ENCODE assay signal across 9 mouse cellular contexts in the genomic region with DNA sequence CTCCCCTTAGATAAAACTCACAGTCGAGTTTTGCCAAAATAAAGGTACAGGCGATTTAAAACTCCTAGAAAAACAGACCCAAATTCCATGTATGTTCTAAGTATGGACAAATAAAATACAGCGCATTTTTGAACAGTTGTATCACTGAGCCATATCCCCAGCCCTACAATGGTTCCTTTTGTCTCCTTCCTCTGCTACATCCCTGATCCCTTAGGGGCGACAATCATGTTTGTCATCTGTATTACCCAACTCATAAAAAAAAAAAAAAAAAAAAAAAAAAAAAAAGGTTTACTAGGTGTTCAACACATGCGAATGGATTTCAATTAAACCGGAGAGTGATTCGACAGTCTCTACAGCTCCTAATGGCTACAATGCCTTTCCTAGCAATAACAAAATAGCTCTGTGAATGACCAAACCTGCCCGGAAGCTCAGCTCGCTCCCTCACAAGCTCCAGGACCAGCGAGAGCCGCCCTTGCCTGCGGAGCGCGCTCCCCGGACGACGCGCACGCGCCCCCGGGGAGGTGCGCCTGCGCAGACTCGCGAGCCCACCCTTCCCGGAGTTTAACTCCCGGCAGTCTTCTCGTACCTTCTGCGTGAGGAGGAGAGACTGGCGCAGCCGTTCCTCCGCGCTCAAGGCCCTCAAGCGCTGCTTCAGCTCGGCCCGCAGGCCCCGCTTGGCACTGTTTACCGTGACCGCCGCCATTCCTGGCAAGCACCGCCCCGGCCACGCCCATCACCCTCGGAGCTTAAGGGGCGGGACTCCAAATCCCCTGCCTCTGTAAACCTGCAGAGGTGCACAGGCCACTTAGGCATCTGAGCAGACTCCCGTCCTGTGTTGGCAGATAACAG. TPM values are rescaled to one million over a fixed set of nuclear protein-coding genes. Genes with fewer than 3 reads are reported as not detected.
DNase-seq lines count a peak whose midpoint lies in the region; ATAC-seq and TF ChIP-seq lines count a peak whose summit lies in the region.
"Not testable (repeated sequence)": the region's sequence is repeated elsewhere in the genome, so short reads cannot be mapped to it uniquely, and the experiment has no call there.
"Had no signal": no experiment of that assay in that cellular context is flagged by ENCODE, and none has a peak within 500 bp of the region (broad histone marks: within the 10 kb centered on the region; RNA-seq: fewer than 3 reads in every experiment).

No protein-coding gene starts in this region.

- TF ChIP-seq CTCF in hindbrain, postnatal 0 days (IDR thresholded peaks at IDR 0.05; ENCODE audit: low read depth) = not testable (repeated sequence)

- not testable (repeated sequence) for H3K27me3 ChIP-seq in hindbrain, postnatal 0 days (ENCODE audit: insufficient read depth, low read length)

- H3K9ac ChIP-seq in hindbrain, postnatal 0 days (replicated peaks; ENCODE audit: low read length) = peak overlapping the region; percentile 33; the same call in 1 of the 2 replicates

- not testable (repeated sequence) for H3K4me1 ChIP-seq in hindbrain, postnatal 0 days (ENCODE audit: insufficient read depth, low read length)

- peaks cover 34% of the 10 kb centered on the region for H3K79me2 ChIP-seq in macrophage (ENCODE audit: inconsistent target)

- 5% methylated on average over 17 of the region's 46 CpGs for WGBS in hindbrain, postnatal 0 days
- 2% methylated on average over 5 of the region's 46 CpGs for WGBS in macrophage (ENCODE audit: missing documents)

- H3K4me3 ChIP-seq in hindbrain, postnatal 0 days (ENCODE audit: low read length) = peak overlapping the region; percentile 33
- H3K4me3 ChIP-seq in macrophage (ENCODE audit: inconsistent target) = peak overlapping the region; percentile 46

- ATAC-seq in granulocyte monocyte progenitor cell, adult 5-6 weeks (replicated peaks; ENCODE audit: poor library complexity, severe bottlenecking) = peak; percentile 84
- ATAC-seq in hindbrain, postnatal 0 days = peak; percentile 94

- peak overlapping the region; percentile 74 for H3K27ac ChIP-seq in hindbrain, postnatal 0 days
- peak overlapping the region; percentile 74 for H3K27ac ChIP-seq in macrophage

- DNase-seq in 416B (ENCODE audit: low read depth) = peak; percentile 26
- peak; percentile 63 for DNase-seq in adrenal gland, adult 2 months
- DNase-seq in embryo, embryonic 10.5 days (ENCODE audit: low spot score) = peak; percentile 44
- DNase-seq in hindbrain, postnatal 0 days (ENCODE audit: low spot score) = peak; percentile 36
- peak; percentile 12 to 44 for DNase-seq in left cerebral cortex, adult 18-20 months (ENCODE audit: low spot score in 2 of 2)
- peak; percentile 39 for DNase-seq in ovary, postnatal 36 days (ENCODE audit: low spot score)

- H3K4me2 ChIP-seq in hindbrain, postnatal 0 days (ENCODE audit: low read depth, low read length) = peak overlapping the region; percentile 42; the same call in 1 of the 2 replicates

- not testable (repeated sequence) for H3K9me3 ChIP-seq in hindbrain, postnatal 0 days (ENCODE audit: low read length)

- H3K36me3 ChIP-seq in hindbrain, postnatal 0 days (ENCODE audit: insufficient read depth, low read length); macrophage (ENCODE audit: inconsistent target): not testable (repeated sequence)

RNA-seq across cellular contexts. Expression of a gene that starts 0.8 kb away (rescaled TPM):
- 10 to 100 TPM; 38.8 to 39.8 TPM for total RNA-seq in adrenal gland, adult 2 months (2021)
- 4.7 and 4.9 TPM in 2 replicates for polyA plus RNA-seq in adrenal gland, adult 2 months (2012; rRNA removed)
- 20.8 and 41.6 TPM in 2 replicates for total RNA-seq in granulocyte monocyte progenitor cell, adult 5-6 weeks (2014; fragmentation: Nextera tagmentation)
- total RNA-seq in granulocyte monocyte progenitor cell, adult 5-6 weeks (2017) = 14.0 and 22.6 TPM in 2 replicates
- 9.2 and 21.7 TPM in 2 replicates for total RNA-seq in hindbrain, postnatal 0 days (2014; rRNA removed)
- 52.2 and 57.8 TPM in 2 replicates for polyA plus RNA-seq in hindbrain, postnatal 0 days (2015; fragmentation: Nextera tagmentation; extraction: Ambion mirVana)
- 10 to 100 TPM; 26.6 to 29.4 TPM for total RNA-seq in left cerebral cortex, adult 18-20 months (2021)
- 100 to 1,000 TPM; 128 to 749 (median 292) TPM for total RNA-seq in macrophage (2018; cell fraction: chromatin; rRNA removed)
- total RNA-seq in macrophage (2018; cell fraction: cytosol; rRNA removed) = 100 to 1,000 TPM; 139 to 214 (median 164) TPM
- total RNA-seq in macrophage (2018; cell fraction: nucleus; rRNA removed) = 100 to 1,000 TPM; 122 to 689 (median 264) TPM
- polyA plus RNA-seq in macrophage (2018) = 105 to 118 TPM (median 111 TPM) in 3 replicates

RNA-seq across cellular contexts. Expression of a gene that starts 12.4 kb away (rescaled TPM):
- 1 to 10 TPM in 1 of 2 experiments, under 1 TPM in 1; 0.89 to 2.2 TPM for total RNA-seq in adrenal gland, adult 2 months (2021)
- polyA plus RNA-seq in adrenal gland, adult 2 months (2012; rRNA removed) = 0.30 and 0.73 TPM in 2 replicates
- total RNA-seq in granulocyte monocyte progenitor cell, adult 5-6 weeks (2014; fragmentation: Nextera tagmentation) = not detected in 2 replicates
- 1.5 TPM in 1 of 2 replicates, not detected in the other for total RNA-seq in granulocyte monocyte progenitor cell, adult 5-6 weeks (2017)
- not detected in 2 replicates for total RNA-seq in hindbrain, postnatal 0 days (2014; rRNA removed)
- 0.23 and 0.30 TPM in 2 replicates for polyA plus RNA-seq in hindbrain, postnatal 0 days (2015; fragmentation: Nextera tagmentation; extraction: Ambion mirVana)
- total RNA-seq in left cerebral cortex, adult 18-20 months (2021) = under 1 TPM in 1 of 2 experiments, not detected in 1; 0.56 TPM
- 100 to 1,000 TPM in 17 of 26 experiments, 10 to 100 TPM in 6, 1 to 10 TPM in 3; 4.8 to 661 (median 144) TPM for total RNA-seq in macrophage (2018; cell fraction: chromatin; rRNA removed)
- 100 to 1,000 TPM in 18 of 26 experiments, 10 to 100 TPM in 8; 13.6 to 635 (median 167) TPM for total RNA-seq in macrophage (2018; cell fraction: cytosol; rRNA removed)
- total RNA-seq in macrophage (2018; cell fraction: nucleus; rRNA removed) = 100 to 1,000 TPM in 23 of 26 experiments, 10 to 100 TPM in 2, 1 to 10 TPM in 1; 8.9 to 976 (median 457) TPM
- polyA plus RNA-seq in macrophage (2018) = 21.3 to 27.9 TPM (median 23.0 TPM) in 3 replicates
- total RNA-seq: left cerebral cortex, postnatal 10 days had no signal

Comparison
In these comparisons a context has a peak if more than half of its experiments do, and no peak if none do; other contexts are left out.
1. Peak in every context shown above with its lines: DNase-seq, ATAC-seq, H3K4me3 ChIP-seq and H3K27ac ChIP-seq.